Mouse (Mus musculus) C2C12 (cell line): Measurements from ENCODE around the gene Arpc3. TPM values are rescaled to one million over a fixed set of nuclear protein-coding genes. Genes with fewer than 3 reads are reported as not detected.

Experiments used
- H3K27me3 ChIP-seq: one replicate; pipeline ENCODE4 v1.6.1; 2011; ENCODE audit not compliant: control insufficient read depth, insufficient read depth, insufficient read length
- H3K36me3 ChIP-seq: one replicate; pipeline ENCODE4 v1.6.1; 2011; ENCODE audit not compliant: control insufficient read depth, insufficient read depth
- H3K4me3 ChIP-seq: one replicate; pipeline ENCODE4 v1.5.1; 2011; ENCODE audit warnings: mild to moderate bottlenecking, control low read depth; ENCODE audit not compliant: poor library complexity, insufficient read depth, severe bottlenecking
- H3K79me2 ChIP-seq: one replicate; pipeline ENCODE4 v1.6.1; 2011; ENCODE audit not compliant: control insufficient read depth, insufficient read depth
- H3K79me3 ChIP-seq: one replicate; pipeline ENCODE4 v1.6.1; 2011; ENCODE audit warnings: low read depth, control low read depth
- H3ac ChIP-seq: one replicate; pipeline ENCODE3; 2011; ENCODE audit warnings: low read depth; ENCODE audit not compliant: control insufficient read depth, insufficient read length
- CEBPB ChIP-seq: IDR thresholded peaks from one replicate; pipeline ENCODE4 v1.6.1; 2011; ENCODE audit warnings: low read depth, mild to moderate bottlenecking, control low read depth, moderate library complexity
- CTCF ChIP-seq: IDR thresholded peaks from one replicate; pipeline ENCODE4 v1.5.1; 2011; ENCODE audit not compliant: control insufficient read depth, insufficient read depth, insufficient read length
- FOSL1 ChIP-seq: IDR thresholded peaks from one replicate; pipeline ENCODE4 v1.8.0; 2011; ENCODE audit warnings: mild to moderate bottlenecking, low read length; ENCODE audit not compliant: poor library complexity, insufficient read depth, severe bottlenecking
- MAX ChIP-seq: IDR thresholded peaks from one replicate; pipeline ENCODE4 v1.6.1; 2011; ENCODE audit warnings: mild to moderate bottlenecking, control low read depth
- MYOD1 ChIP-seq: IDR thresholded peaks from one replicate; pipeline ENCODE4 v1.6.1; 2011; ENCODE audit warnings: low read depth; ENCODE audit not compliant: control insufficient read depth, insufficient read length
- MYOG ChIP-seq: IDR thresholded peaks from one replicate; pipeline ENCODE4 v1.6.1; 2011; ENCODE audit not compliant: control insufficient read depth, insufficient read length; ENCODE audit errors: extremely low read depth
- USF1 ChIP-seq: IDR thresholded peaks from one replicate; pipeline ENCODE4 v1.6.1; 2011; ENCODE audit warnings: low read depth, mild to moderate bottlenecking, control low read depth, moderate library complexity
- polyA plus RNA-seq: library from polyadenylated mRNA; unstranded; fragments of >200 nt; fragmentation: generic; extraction: Trizol; gene quantifications from one replicate; pipeline ENCODE4 v1.2.1, GENCODE M21; 2012; ENCODE audit warnings: missing spikeins

Gene Arpc3
- polyA plus RNA-seq, 1 experiment, result 185 TPM

- H3ac ChIP-seq, result peak overlapping the region; percentile 55
- H3K79me3 ChIP-seq, result peaks cover 15% of the 10 kb centered on the region
- H3K79me2 ChIP-seq, result peaks cover 32% of the 10 kb centered on the region
- H3K4me3 ChIP-seq, result peak overlapping the region; percentile 66
- H3K27me3 ChIP-seq, result no peaks in the 10 kb centered on the region
- peaks cover 8% of the 10 kb centered on the region for H3K36me3 ChIP-seq
- TF ChIP-seq MYOG, result no peak
Measured at GRCm38 (mm10) chr5:122392227-122393004, 738 bp downstream of the Arpc3 start.

GRCm38 (mm10) chr5:122393887-122394286, 2.2 kb downstream of the Arpc3 start:
- Histone ChIP-seq H3ac (no peak overlapping the region), H3K4me3 (no peak overlapping the region), H3K27me3 (no peaks in the 10 kb centered on the region), H3K79me3 (peaks cover 15% of the 10 kb centered on the region), H3K79me2 (peaks cover 36% of the 10 kb centered on the region), H3K36me3 (peaks cover 12% of the 10 kb centered on the region)
- TF ChIP-seq MYOD1 (no peak), USF1 (no peak), CEBPB (no peak), FOSL1 (no peak), MAX (no peak), CTCF (peak; percentile 57), MYOG (no peak)

DNA sequence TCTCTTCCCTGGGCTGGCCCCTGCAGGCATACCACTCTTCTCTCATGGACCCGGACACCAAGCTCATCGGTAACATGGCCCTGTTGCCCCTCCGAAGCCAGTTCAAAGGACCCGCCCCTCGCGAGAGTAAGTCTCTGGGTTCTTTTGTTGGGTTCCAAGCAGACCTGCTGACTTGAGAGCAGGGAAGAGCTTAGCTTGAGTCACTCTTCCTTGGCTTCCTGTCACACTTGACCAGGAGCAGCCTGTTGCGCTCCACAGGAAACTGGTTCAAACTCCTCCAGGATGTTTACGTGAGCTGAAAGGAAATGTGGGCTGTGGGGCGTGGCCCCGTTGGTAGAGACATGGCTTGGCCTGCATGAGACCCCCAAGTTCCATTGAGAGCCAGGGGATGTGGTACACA, 5.1 kb downstream of the Arpc3 start:
- Histone ChIP-seq H3K4me3 (no peak overlapping the region), H3K36me3 (peaks cover 22% of the 10 kb centered on the region), H3ac (no peak overlapping the region), H3K79me3 (peaks cover 15% of the 10 kb centered on the region), H3K27me3 (no peaks in the 10 kb centered on the region), H3K79me2 (peaks cover 42% of the 10 kb centered on the region)
- TF ChIP-seq MYOG (no peak), CEBPB (no peak), MYOD1 (no peak), FOSL1 (no peak), USF1 (no peak), CTCF (no peak), MAX (no peak)

- H3K36me3 ChIP-seq, result peaks cover 29% of the 10 kb centered on the region
- peaks cover 35% of the 10 kb centered on the region for H3K79me2 ChIP-seq
- peaks cover 11% of the 10 kb centered on the region for H3K79me3 ChIP-seq
- TF ChIP-seq CTCF (no peak), USF1 (no peak), CEBPB (no peak), FOSL1 (no peak), MAX (no peak), MYOG (no peak), MYOD1 (no peak)
- no peak overlapping the region for H3K4me3 ChIP-seq
- H3ac ChIP-seq, result no peak overlapping the region
- H3K27me3 ChIP-seq, result no peaks in the 10 kb centered on the region
Measured at GRCm38 (mm10) chr5:122397495-122397894, 5.8 kb downstream of the Arpc3 start.

DNA sequence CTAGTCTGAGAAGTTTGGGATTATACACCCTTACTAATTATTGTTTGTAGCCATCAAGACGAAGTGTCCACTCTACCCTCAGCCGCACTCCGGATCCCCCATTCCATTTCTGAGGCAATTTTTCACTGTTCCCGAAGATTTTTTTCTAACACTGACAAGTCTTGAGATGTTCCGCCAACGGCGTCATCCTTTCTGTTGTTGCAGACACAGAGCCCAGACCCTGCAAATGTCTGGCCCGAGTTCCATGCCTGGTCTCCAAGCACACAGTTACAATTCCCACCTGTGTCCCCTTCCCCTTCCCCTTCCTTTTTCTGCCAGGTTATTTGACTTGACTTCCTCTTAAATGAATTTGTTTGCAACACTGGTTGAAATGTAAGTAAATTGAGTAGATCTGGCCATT, 8.2 kb downstream of the Arpc3 start:
- peaks cover 18% of the 10 kb centered on the region for H3K79me2 ChIP-seq
- no peak overlapping the region for H3ac ChIP-seq
- H3K27me3 ChIP-seq, result no peaks in the 10 kb centered on the region
- TF ChIP-seq MAX (no peak), MYOD1 (no peak), FOSL1 (no peak), MYOG (no peak), CEBPB (no peak), CTCF (no peak), USF1 (no peak)
- peaks cover 3% of the 10 kb centered on the region for H3K79me3 ChIP-seq
- peaks cover 53% of the 10 kb centered on the region for H3K36me3 ChIP-seq
- H3K4me3 ChIP-seq, result no peak overlapping the region

- TF ChIP-seq MYOG (no peak), FOSL1 (no peak), MYOD1 (no peak), USF1 (no peak), CEBPB (no peak), CTCF (no peak), MAX (no peak)
- H3K27me3 ChIP-seq, result no peaks in the 10 kb centered on the region
- no peaks in the 10 kb centered on the region for H3K79me3 ChIP-seq
- no peak overlapping the region for H3ac ChIP-seq
- peaks cover 62% of the 10 kb centered on the region for H3K36me3 ChIP-seq
- peaks cover 13% of the 10 kb centered on the region for H3K79me2 ChIP-seq
- no peak overlapping the region for H3K4me3 ChIP-seq
Measured at GRCm38 (mm10) chr5:122400628-122401302, 9.1 kb downstream of the Arpc3 start.
